Mouse (Mus musculus) frontal cortex, adult 2 months (tissue): Measurements from ENCODE around the gene Osbpl6. TPM values are rescaled to one million over a fixed set of nuclear protein-coding genes. Genes with fewer than 3 reads are reported as not detected.

Experiments
- DNase-seq, 2 experiments: peaks; one replicate each; pipeline ENCODE4 v3.0.0; 2022; ENCODE audit warnings: low spot score in 1 of 2; ENCODE audit errors: extremely low spot score in 1 of 2
- polyA plus RNA-seq: library from polyadenylated mRNA; depleted of rRNA; stranded (reverse); fragments of >200 nt; gene quantifications from 2 replicates; pipeline ENCODE4 v1.2.3, GENCODE M21; 2012

The Osbpl6 gene
- polyA plus RNA-seq, 1 experiment = 19.2 TPM

DNA sequence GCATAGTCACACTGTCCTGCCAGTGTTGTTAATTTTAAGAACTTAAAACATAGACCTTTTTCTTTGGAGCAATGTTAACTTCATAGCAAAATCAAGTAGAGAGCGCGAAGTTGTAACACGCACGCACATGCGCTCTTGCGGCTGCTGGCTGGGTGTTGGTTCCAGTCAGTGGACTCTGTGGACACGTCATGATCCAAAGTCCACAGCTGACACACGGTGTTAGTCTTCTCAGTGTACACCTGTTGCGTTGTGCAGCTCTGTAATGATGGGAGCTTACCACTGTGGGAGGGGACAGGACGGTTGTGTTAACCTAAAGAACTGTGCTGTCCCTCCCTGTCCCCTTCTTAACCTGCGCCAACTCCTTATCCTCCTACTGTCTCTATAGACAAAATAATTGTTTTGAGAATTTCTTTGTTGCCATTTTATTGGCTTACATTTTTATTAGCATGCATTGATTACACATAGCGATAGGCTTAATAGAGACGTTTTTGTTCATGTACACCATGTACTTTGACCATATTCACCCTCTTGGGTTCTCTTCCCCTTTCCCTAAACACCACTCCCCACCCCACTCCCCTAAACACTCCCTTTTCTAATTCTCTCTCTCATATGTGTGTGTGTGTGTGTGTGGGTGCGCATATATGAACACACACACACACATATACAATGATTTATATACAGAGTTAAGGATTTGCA lies 11.3 kb downstream of the Osbpl6 start:
- no peak for DNase-seq

DNA sequence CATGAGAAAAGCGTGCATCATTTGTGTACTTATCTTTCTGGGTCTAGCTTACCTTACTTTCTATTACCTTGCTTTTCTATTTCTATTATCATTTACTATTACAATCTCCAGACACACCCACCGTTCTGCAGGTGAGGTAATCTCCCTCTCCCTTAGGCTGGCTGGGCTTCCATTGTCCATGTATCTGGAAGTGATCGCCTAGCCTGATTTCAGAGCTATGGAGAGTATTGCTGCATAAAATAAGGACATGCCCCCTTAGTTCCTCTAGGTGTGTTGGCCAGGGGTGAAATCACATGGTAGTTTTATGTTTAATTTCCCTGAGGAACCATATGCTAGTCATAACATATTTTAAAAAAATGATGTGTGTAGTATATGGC lies 11.8 kb downstream of the Osbpl6 start:
- no peak for DNase-seq

GRCm38 (mm10) chr2:76421411-76421924 lies 15.2 kb downstream of the Osbpl6 start:
- DNase-seq = no peak

- no peak for DNase-seq
Measured at GRCm38 (mm10) chr2:76426816-76427215, 20.5 kb downstream of the Osbpl6 start.

- DNase-seq = no peak
Measured at GRCm38 (mm10) chr2:76429318-76429717, 23.0 kb downstream of the Osbpl6 start.

DNA sequence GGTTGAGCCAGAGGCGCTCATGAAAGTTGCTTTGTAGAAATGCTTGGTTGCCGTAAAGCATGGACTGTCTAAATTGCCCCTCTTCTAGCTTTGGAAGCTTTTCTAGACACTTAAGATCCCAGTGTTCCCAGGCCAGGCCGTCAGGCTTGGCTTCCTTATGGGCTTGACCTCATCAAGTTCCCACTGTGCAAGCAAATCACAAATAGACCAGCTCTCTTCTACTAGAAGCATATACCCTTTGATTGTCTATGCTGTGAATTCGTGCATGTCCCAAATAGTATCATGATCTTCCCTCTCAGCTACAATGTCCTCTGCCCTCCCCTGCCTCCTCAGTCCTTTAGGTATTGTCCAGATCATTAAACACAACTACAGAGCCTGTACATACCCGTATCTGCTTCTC lies 23.5 kb downstream of the Osbpl6 start:
- no peak for DNase-seq

GRCm38 (mm10) chr2:76430539-76430938 lies 24.2 kb downstream of the Osbpl6 start:
- no peak for DNase-seq

GRCm38 (mm10) chr2:76434224-76434623 lies 27.9 kb downstream of the Osbpl6 start:
- no peak for DNase-seq

GRCm38 (mm10) chr2:76435667-76436239 lies 29.4 kb downstream of the Osbpl6 start:
- no peak for DNase-seq

GRCm38 (mm10) chr2:76437372-76437771 lies 31.1 kb downstream of the Osbpl6 start:
- no peak for DNase-seq

GRCm38 (mm10) chr2:76439540-76439939 lies 33.2 kb downstream of the Osbpl6 start:
- DNase-seq = no peak

- DNase-seq = no peak
Measured at GRCm38 (mm10) chr2:76442086-76442485, 35.8 kb downstream of the Osbpl6 start.

- no peak for DNase-seq
Measured at GRCm38 (mm10) chr2:76449836-76450355, 43.6 kb downstream of the Osbpl6 start.

- peak in 1 of 2 experiments; percentile 16 for DNase-seq
Measured at GRCm38 (mm10) chr2:76466723-76467122, 60.4 kb downstream of the Osbpl6 start.

- peak; percentile 45 to 82 for DNase-seq
Measured at GRCm38 (mm10) chr2:76468204-76468603, 61.9 kb downstream of the Osbpl6 start.

DNA sequence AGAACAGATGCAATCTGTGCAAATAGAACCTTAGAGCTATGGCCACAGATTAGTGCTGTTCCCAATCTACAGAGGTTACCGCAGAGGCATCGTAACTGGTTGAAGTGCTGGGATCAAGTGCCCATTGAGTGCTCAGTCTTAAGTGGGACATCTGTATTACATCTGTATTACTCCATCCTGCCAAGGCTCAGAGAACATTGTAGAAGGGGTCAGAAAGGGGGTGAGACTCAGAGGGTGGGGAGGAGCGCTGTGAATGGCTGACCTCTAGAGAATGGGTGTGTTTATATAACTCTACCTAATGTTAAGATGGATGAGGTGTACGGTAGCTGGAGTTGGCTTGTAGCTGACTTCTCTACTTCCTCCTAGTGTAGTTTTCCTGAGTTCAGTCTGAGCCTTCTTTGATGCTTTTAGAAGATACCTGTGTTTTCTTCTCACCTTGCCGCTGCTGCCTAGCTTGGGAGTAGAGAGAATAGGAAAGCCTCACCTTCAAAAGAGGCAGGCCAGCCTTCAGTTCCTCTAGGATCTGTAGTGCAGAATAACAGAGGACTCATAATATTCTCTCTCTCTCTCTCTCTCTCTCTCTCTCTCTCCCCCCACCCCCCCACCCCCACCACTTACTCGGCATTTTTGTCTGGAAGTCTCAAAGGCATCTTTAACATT lies 62.9 kb downstream of the Osbpl6 start:
- DNase-seq = no peak

- peak in 1 of 2 experiments; percentile 40 for DNase-seq
Measured at GRCm38 (mm10) chr2:76469751-76470099, 63.4 kb downstream of the Osbpl6 start.

GRCm38 (mm10) chr2:76470391-76470790 lies 64.1 kb downstream of the Osbpl6 start:
- DNase-seq = peak in 1 of 2 experiments; percentile 44

DNA sequence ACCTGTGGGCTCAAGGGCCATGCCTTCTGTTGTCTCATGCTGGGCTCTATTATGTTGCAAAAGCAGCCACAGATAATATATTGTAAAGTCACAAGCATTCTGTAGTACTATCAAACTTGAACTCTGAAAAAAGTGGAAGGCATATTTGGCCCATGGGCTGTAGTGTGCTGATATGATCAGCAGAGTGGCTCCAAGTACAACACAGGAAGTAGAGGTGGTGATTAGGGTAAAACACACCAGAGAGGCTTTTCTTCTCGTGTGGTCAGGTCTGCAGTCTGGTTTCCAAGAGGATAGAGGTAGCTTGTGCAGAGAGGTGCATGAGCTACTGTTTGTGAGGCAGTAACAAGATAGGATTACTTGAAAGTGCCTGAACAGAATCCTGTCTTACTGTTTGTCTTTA lies 69.5 kb downstream of the Osbpl6 start:
- no peak for DNase-seq

GRCm38 (mm10) chr2:76488764-76489163 lies 82.5 kb downstream of the Osbpl6 start:
- no peak for DNase-seq

- DNase-seq = no peak
Measured at GRCm38 (mm10) chr2:76490198-76490597, 83.9 kb downstream of the Osbpl6 start.

DNA sequence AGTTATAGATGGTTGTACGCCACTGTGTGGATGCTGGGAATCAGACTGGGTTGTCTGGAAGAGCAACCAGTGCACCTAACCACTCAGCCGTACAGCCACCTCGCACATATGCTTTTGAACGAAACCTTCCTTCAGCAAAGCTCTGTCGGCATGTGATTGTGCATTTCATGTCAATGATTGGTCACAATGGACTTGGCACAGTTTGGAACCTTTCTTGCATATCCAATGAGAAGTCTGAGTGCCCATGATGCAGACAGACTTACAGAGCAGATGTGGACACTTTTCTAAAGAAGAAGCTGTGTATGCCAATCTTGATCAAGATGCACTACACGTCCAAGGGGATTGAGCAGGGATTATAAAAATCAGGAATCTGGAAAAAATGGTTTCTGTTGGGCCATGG lies 85.1 kb downstream of the Osbpl6 start:
- no peak for DNase-seq
